Mouse (Mus musculus) kidney, embryonic 15.5 days (tissue): ENCODE measurements around the gene C1qtnf5. TPM values are rescaled to one million over a fixed set of nuclear protein-coding genes. Genes with fewer than 3 reads are reported as not detected.

ENCODE experiments used
- ATAC-seq: fragments of 200-750 bp; cut with Nextera tagmentation; replicated peaks from 2 replicates; pipeline ENCODE4 v1.8.0; 2017; ENCODE audit warnings: moderate TSS enrichment; ENCODE audit not compliant: low FRiP score
- H3K27ac ChIP-seq: fragments of 300-500 bp; sonication (generic); 2 replicates; pipeline ENCODE4 v1.5.1; 2015; ENCODE audit warnings: mild to moderate bottlenecking, inconsistent platforms
- H3K27me3 ChIP-seq: fragments of 300-500 bp; sonication (generic); 2 replicates; pipeline ENCODE4 v1.6.1; 2015; ENCODE audit warnings: inconsistent platforms
- H3K36me3 ChIP-seq: fragments of 300-500 bp; sonication (generic); 2 replicates; pipeline ENCODE4 v1.6.1; 2015; ENCODE audit warnings: inconsistent platforms
- H3K4me1 ChIP-seq: fragments of 300-500 bp; sonication (generic); 2 replicates; pipeline ENCODE4 v1.6.1; 2015; ENCODE audit warnings: inconsistent platforms
- H3K4me2 ChIP-seq: fragments of 300-500 bp; sonication (generic); 2 replicates; pipeline ENCODE4 v1.6.1; 2015; ENCODE audit warnings: moderate library complexity, mild to moderate bottlenecking, inconsistent platforms
- H3K4me3 ChIP-seq: fragments of 300-500 bp; sonication (generic); replicated peaks from 2 replicates; pipeline ENCODE4 v1.5.1; 2015; ENCODE audit warnings: mild to moderate bottlenecking, inconsistent platforms
- H3K9ac ChIP-seq: fragments of 300-500 bp; sonication (generic); 2 replicates; pipeline ENCODE4 v1.6.1; 2015; ENCODE audit warnings: mild to moderate bottlenecking, inconsistent platforms
- H3K9me3 ChIP-seq: fragments of 300-500 bp; sonication (generic); replicated peaks from 2 replicates; pipeline ENCODE4 v1.6.1; 2016; ENCODE audit warnings: inconsistent platforms
- WGBS: fragments of 180-500 bp; shearing (Covaris S2); methylation state at CpG from one replicate; pipeline ENCODE4 v1.1.7; 2015; ENCODE audit warnings: mixed read lengths; 5-methylcytosine and 5-hydroxymethylcytosine counted together
- polyA plus RNA-seq: library from polyadenylated mRNA; unstranded; fragments of >200 nt; fragmentation: Nextera tagmentation; extraction: Ambion mirVana; gene quantifications from 2 replicates; pipeline ENCODE4 v1.2.1, GENCODE M21; 2015

C1qtnf5 gene
- polyA plus RNA-seq, result 4.5 and 5.2 TPM in 2 replicates

GRCm38 (mm10) chr9:44107110-44107509 is at the start of gene C1qtnf5:
C1qtnf5 (plus strand) TSS chr9:44107245.
- Histone ChIP-seq H3K9ac (peak within 1 kb of the TSS; percentile 22; the same call in 1 of the 2 replicates), H3K27me3 (no peaks in the 10 kb centered on the region), H3K36me3 (peaks cover 36% of the 10 kb centered on the region), H3K27ac (peak within 1 kb of the TSS; percentile 86), H3K9me3 (no peaks in the 10 kb centered on the region), H3K4me1 (peaks cover 65% of the 10 kb centered on the region), H3K4me3 (peak within 1 kb of the TSS; percentile 23), H3K4me2 (peak within 1 kb of the TSS; percentile 55)
- 20% methylated on average over 8 of the region's 8 CpGs for WGBS
- ATAC-seq, result peak; percentile 55

- 80% methylated on average over 6 of the region's 6 CpGs for WGBS
- no peak for ATAC-seq
- H3K27me3 ChIP-seq, result 0 out of 2 replicates have a peak, but pooled peaks cover 5% of the 10 kb centered on the region
These were observed 48.4 kb upstream of the C1qtnf5 start for GRCm38 (mm10) chr9:44058606-44059005.

DNA sequence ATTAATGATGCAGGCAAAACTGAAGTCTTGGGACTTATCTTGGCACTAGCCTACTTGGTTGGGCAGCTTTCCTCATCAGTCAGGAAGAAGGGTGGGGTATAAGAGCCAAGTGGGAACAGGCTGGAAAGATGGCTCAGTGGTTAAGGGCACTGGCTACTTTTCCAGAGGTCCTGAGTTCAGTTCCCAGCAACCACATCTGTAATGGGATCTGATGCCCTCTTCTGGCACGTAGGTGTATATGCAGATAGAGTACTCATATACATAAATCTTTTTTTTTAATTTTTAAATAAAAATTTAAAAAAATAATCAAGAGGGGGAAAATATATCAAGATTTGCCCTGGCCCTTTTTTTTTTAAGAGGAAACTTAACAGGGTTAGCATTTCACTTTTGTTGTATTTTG is 41.9 kb upstream of the C1qtnf5 start:
- Histone ChIP-seq H3K4me1 (peaks cover 25% of the 10 kb centered on the region), H3K36me3 (no peaks in the 10 kb centered on the region), H3K9ac (no peak overlapping the region), H3K4me3 (no peak overlapping the region), H3K4me2 (no peak overlapping the region), H3K27me3 (0 out of 2 replicates have a peak, but pooled peaks cover 5% of the 10 kb centered on the region), H3K27ac (no peak overlapping the region), H3K9me3 (no peaks in the 10 kb centered on the region)
- WGBS, result 30% methylated on average over 1 of the region's 1 CpGs
- no peak for ATAC-seq

More at GRCm38 (mm10) chr9:44058606-44059005, 48.4 kb upstream of the C1qtnf5 start:
- H3K9ac ChIP-seq, result no peak overlapping the region
- no peaks in the 10 kb centered on the region for H3K9me3 ChIP-seq
- H3K36me3 ChIP-seq, result no peaks in the 10 kb centered on the region
- no peak overlapping the region for H3K4me2 ChIP-seq
- no peak overlapping the region for H3K27ac ChIP-seq
- H3K4me1 ChIP-seq, result no peaks in the 10 kb centered on the region
- no peak overlapping the region for H3K4me3 ChIP-seq

DNA sequence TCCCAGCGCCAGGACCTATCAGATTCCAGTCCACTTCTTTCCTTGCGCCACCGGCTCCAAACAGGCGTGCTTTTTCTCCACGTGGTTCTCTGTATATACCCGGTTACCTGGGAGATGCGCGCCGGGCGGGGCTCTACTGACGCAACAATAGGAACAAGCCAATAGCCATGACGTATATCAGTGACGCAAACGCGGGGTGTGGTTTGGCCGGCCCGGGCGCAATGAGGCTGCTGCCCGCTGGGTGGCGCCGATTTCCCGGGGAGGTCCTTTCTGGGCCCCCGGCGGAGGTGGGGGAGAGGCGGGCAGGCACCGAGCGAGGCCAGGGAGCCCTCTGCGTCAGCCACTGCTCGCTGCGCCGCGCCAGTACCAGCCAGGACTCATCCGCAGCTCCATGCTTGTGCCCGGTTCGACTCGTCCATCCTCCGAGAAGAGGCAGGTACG is 40.2 kb upstream of the C1qtnf5 start, which contains the start of gene Usp2:
Gene Usp2 (plus strand): TSS at position 237 of the 441 bp plus-strand sequence.
- Histone ChIP-seq H3K27ac (0 out of 2 replicates have a peak within 1 kb of the TSS, but pooled peaks have one; percentile 33), H3K4me2 (peak within 1 kb of the TSS; percentile 93), H3K4me1 (peaks cover 40% of the 10 kb centered on the region), H3K36me3 (no peaks in the 10 kb centered on the region), H3K4me3 (peak within 1 kb of the TSS; percentile 57), H3K9me3 (no peaks in the 10 kb centered on the region), H3K27me3 (0 out of 2 replicates have a peak, but pooled peaks cover 5% of the 10 kb centered on the region), H3K9ac (peak within 1 kb of the TSS; percentile 53)
- WGBS, result under 1% methylated on average over 38 of the region's 38 CpGs
- ATAC-seq, result peak; percentile 96

- no peaks in the 10 kb centered on the region for H3K9me3 ChIP-seq
- peaks cover 46% of the 10 kb centered on the region for H3K4me1 ChIP-seq
- 0 out of 2 replicates have a peak, but pooled peaks cover 5% of the 10 kb centered on the region for H3K27me3 ChIP-seq
- 7% methylated on average over 15 of the region's 15 CpGs for WGBS
- 0 out of 2 replicates have a peak overlapping the region, but pooled peaks have one; percentile 33 for H3K27ac ChIP-seq
- peak overlapping the region; percentile 57 for H3K4me3 ChIP-seq
- no peaks in the 10 kb centered on the region for H3K36me3 ChIP-seq
- ATAC-seq, result peak; percentile 20
- H3K4me2 ChIP-seq, result peak overlapping the region; percentile 93
- peak overlapping the region; percentile 53 for H3K9ac ChIP-seq
These were observed 39.6 kb upstream of the C1qtnf5 start for GRCm38 (mm10) chr9:44067241-44067959.

DNA sequence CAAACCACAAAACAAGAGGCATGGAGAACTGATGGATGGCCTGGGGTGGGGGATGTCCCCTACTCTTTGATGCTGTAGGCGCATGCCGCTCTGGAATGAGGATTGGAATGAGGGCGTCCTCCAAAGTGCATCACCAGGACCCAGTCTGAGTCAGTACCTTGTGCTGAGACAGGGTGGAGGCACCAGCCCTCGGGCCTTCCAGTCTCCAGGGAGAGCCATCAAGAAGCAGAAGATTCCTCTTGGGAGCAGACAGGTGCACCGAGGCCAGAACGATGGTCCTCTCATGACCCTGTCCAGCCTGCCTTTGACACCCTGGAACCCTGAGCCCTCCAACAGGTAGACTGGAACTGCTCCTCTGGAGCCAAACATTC is 39.1 kb upstream of the C1qtnf5 start:
- Histone ChIP-seq H3K4me1 (peaks cover 51% of the 10 kb centered on the region), H3K9me3 (no peaks in the 10 kb centered on the region), H3K36me3 (no peaks in the 10 kb centered on the region), H3K9ac (no peak overlapping the region), H3K4me3 (no peak overlapping the region), H3K4me2 (peak overlapping the region; percentile 93), H3K27me3 (0 out of 2 replicates have a peak, but pooled peaks cover 5% of the 10 kb centered on the region), H3K27ac (no peak overlapping the region)
- ATAC-seq, result no peak
- 84% methylated on average over 6 of the region's 6 CpGs for WGBS

- Histone ChIP-seq H3K27me3 (no peaks in the 10 kb centered on the region), H3K4me1 (peaks cover 51% of the 10 kb centered on the region), H3K4me2 (0 out of 2 replicates have a peak overlapping the region, but pooled peaks have one; percentile 16), H3K27ac (no peak overlapping the region), H3K9me3 (no peaks in the 10 kb centered on the region), H3K4me3 (no peak overlapping the region), H3K9ac (no peak overlapping the region), H3K36me3 (no peaks in the 10 kb centered on the region)
- 16% methylated on average over 7 of the region's 7 CpGs for WGBS
- no peak for ATAC-seq
These were observed 37.8 kb upstream of the C1qtnf5 start for GRCm38 (mm10) chr9:44069252-44069651.

GRCm38 (mm10) chr9:44070113-44070843 is 36.8 kb upstream of the C1qtnf5 start:
- Histone ChIP-seq H3K27me3 (no peaks in the 10 kb centered on the region), H3K4me2 (no peak overlapping the region), H3K27ac (0 out of 2 replicates have a peak overlapping the region, but pooled peaks have one; percentile 13), H3K9me3 (no peaks in the 10 kb centered on the region), H3K4me3 (no peak overlapping the region), H3K4me1 (peaks cover 56% of the 10 kb centered on the region), H3K9ac (no peak overlapping the region), H3K36me3 (no peaks in the 10 kb centered on the region)
- ATAC-seq, result no peak
- WGBS, result 60% methylated on average over 14 of the region's 14 CpGs

GRCm38 (mm10) chr9:44070844-44071231 is 36.2 kb upstream of the C1qtnf5 start:
- Histone ChIP-seq H3K36me3 (no peaks in the 10 kb centered on the region), H3K9me3 (no peaks in the 10 kb centered on the region), H3K4me1 (peaks cover 61% of the 10 kb centered on the region), H3K4me2 (no peak overlapping the region), H3K27me3 (no peaks in the 10 kb centered on the region), H3K4me3 (no peak overlapping the region), H3K27ac (0 out of 2 replicates have a peak overlapping the region, but pooled peaks have one; percentile 13), H3K9ac (no peak overlapping the region)
- ATAC-seq, result no peak
- 23% methylated on average over 8 of the region's 8 CpGs for WGBS

- 32% methylated on average over 11 of the region's 11 CpGs for WGBS
- peaks cover 70% of the 10 kb centered on the region for H3K4me1 ChIP-seq
- no peaks in the 10 kb centered on the region for H3K9me3 ChIP-seq
- H3K27me3 ChIP-seq, result no peaks in the 10 kb centered on the region
- 0 out of 2 replicates have a peak overlapping the region, but pooled peaks have one; percentile 16 for H3K4me2 ChIP-seq
- no peak; the same call in 1 of the 2 replicates for ATAC-seq
- H3K4me3 ChIP-seq, result no peak overlapping the region
- H3K9ac ChIP-seq, result no peak overlapping the region
- no peaks in the 10 kb centered on the region for H3K36me3 ChIP-seq
- H3K27ac ChIP-seq, result no peak overlapping the region
These were observed 35.0 kb upstream of the C1qtnf5 start for GRCm38 (mm10) chr9:44071914-44072598.

DNA sequence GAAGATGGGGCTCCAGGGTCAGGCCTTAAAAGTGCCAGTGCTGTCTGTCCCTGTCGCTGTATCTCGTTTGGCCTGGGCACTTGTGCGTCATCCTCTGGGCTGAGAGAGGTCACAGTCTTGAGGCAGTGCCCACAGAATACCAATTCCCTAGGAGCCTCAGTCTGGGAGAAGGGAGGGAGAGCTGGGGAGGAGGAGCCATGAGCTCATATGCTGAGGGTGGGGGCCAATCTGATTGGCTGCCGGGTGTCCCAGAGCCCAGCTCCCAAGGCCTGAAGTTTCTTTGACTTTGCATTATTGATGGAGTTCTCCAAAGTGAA is 34.5 kb upstream of the C1qtnf5 start:
- no peak overlapping the region for H3K9ac ChIP-seq
- H3K9me3 ChIP-seq, result no peaks in the 10 kb centered on the region
- ATAC-seq, result no peak

More for the DNA sequence above, 34.5 kb upstream of the C1qtnf5 start:
- Histone ChIP-seq H3K4me1 (peaks cover 70% of the 10 kb centered on the region), H3K4me2 (no peak overlapping the region), H3K4me3 (no peak overlapping the region), H3K36me3 (no peaks in the 10 kb centered on the region), H3K27ac (no peak overlapping the region), H3K27me3 (no peaks in the 10 kb centered on the region)
- 31% methylated on average over 4 of the region's 4 CpGs for WGBS
